Mouse (Mus musculus): ENCODE data around the gene Plekho1. TPM values are rescaled to one million over a fixed set of nuclear protein-coding genes. Genes with fewer than 3 reads are reported as not detected.
"Not testable (repeated sequence)": the region's sequence is repeated elsewhere in the genome, so short reads cannot be mapped to it uniquely, and the experiment has no call there.

The Plekho1 gene
- polyA plus RNA-seq, 1 experiment from 2014 or later: 91.8 TPM

DNA sequence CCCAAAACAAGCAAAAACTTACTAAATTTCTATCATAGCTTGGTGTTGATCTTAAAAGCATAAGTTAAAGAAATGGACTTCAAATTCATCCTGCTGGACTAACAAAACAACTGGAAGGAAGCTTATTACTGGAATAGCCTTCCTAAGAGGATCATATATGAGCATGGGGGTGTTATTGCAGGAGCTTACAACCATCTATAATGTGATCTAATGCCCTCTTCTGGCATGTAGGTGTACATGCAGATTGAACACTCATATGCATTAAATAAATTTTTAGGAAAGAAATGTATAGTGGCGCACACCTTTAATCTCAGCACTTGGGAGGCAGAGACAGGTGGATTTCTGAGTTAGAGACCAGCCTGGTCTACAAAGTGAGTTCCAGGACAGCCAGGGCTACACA is 36.0 kb downstream of the Plekho1 start:
- H3K4me2 ChIP-seq: no peak overlapping the region
- H3K9me3 ChIP-seq: no peaks in the 10 kb centered on the region
- no peak overlapping the region for H3K4me3 ChIP-seq (replicated peaks)
- H3K27ac ChIP-seq: no peak overlapping the region
- no peak overlapping the region for H3K9ac ChIP-seq (replicated peaks)
- H3K27me3 ChIP-seq: no peaks in the 10 kb centered on the region
- no peaks in the 10 kb centered on the region for H3K36me3 ChIP-seq
- WGBS: 94% methylated on average over 1 of the region's 1 CpGs
- ATAC-seq (ENCODE audit: insufficient number of reproducible peaks, insufficient read depth, low FRiP score, low TSS enrichment, low read depth): no peak
- H3K4me1 ChIP-seq (replicated peaks): no peaks in the 10 kb centered on the region

DNA sequence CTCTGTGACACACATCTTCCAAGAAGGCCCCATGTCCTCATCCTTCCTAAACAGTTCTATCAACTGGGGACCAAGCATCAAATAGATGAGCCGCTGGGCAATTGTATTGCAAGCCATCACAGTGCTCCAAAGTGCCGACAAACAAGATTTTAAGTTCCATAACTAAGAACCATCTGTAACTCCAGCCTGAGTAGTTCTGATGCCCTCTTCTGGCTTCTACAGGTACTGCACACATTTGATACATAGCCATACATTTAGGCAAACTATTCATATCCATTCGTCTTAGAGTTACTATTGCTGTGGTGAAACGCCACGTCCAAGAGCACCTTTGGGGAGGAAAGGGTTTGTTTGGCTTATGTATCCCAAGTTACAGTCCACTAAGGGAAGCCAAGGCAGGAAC is 36.7 kb downstream of the Plekho1 start:
- H3K4me2 ChIP-seq: no peak overlapping the region
- H3K4me3 ChIP-seq (replicated peaks): no peak overlapping the region
- no peaks in the 10 kb centered on the region for H3K4me1 ChIP-seq (replicated peaks)
- no peak for ATAC-seq (ENCODE audit: insufficient number of reproducible peaks, insufficient read depth, low FRiP score, low TSS enrichment, low read depth)
- H3K9me3 ChIP-seq: no peaks in the 10 kb centered on the region
- H3K9ac ChIP-seq (replicated peaks): no peak overlapping the region
- H3K27ac ChIP-seq: no peak overlapping the region
- H3K27me3 ChIP-seq: no peaks in the 10 kb centered on the region
- no peaks in the 10 kb centered on the region for H3K36me3 ChIP-seq
- WGBS: 80% methylated on average over 5 of the region's 5 CpGs

DNA sequence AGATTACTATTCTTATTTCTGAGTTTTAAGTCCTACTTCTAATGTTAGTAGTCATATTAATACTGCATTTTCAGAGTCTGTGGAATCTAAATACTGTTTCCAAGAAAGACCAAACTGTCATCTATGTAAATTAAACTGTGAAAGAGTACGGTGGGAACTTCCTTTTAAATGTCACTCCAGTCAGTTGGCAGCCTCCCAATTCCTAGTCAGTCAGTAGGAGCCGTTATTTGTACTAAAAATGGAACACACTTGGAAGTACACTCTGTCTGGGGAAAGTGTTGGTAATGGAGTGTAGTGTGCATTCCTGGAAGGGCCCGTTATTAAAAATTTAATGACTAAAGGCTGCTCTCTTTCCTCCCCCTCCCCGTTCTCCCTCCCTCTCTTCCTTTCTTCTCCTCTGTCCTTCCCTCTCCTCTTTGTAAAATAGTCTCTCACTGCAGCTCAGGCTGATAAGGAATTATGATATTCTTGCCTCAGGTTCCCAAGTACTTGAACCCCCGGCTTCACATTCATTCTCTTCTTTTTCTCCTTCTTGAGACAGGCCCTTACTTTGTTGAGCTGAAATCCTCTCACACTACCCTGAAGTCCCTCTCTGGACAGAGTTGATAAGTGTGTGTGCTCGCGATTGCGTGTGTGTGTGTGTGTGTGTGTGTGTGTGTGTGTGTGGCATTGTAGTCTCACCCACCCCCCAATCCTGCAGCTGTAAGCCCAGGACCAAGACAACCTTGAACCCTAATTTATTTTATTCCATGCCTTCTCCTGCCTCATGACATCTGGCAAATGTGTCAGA is 38.2 kb downstream of the Plekho1 start:
- no peak overlapping the region for H3K4me2 ChIP-seq
- no peaks in the 10 kb centered on the region for H3K27me3 ChIP-seq
- no peaks in the 10 kb centered on the region for H3K4me1 ChIP-seq (replicated peaks)
- no peak overlapping the region for H3K4me3 ChIP-seq (replicated peaks)
- H3K36me3 ChIP-seq: no peaks in the 10 kb centered on the region
- ATAC-seq (ENCODE audit: insufficient number of reproducible peaks, insufficient read depth, low FRiP score, low TSS enrichment, low read depth): no peak
- 68% methylated on average over 8 of the region's 8 CpGs for WGBS
- H3K9me3 ChIP-seq: no peaks in the 10 kb centered on the region
- H3K9ac ChIP-seq (replicated peaks): no peak overlapping the region
- H3K27ac ChIP-seq: 0 out of 2 replicates have a peak overlapping the region, but pooled peaks have one; percentile 17

DNA sequence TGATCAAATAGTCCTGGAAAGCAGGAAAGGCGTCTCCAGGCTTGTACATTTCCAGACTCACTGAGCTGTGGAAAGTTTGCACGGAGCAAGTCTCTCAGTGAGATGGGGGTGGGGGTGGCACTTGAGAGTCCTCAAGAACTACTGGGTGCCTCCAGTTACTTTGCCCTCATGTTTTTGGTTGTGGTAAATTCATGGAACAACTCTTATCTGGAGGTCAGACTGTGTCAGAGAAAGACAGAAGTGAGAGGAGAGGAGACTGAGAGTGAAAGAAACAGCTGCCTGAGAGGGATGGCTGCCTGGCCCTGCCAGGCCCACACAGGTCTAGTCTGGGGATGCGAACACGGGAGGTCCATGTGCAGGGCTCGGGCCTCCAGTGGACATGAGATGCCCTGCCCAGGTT is 40.5 kb downstream of the Plekho1 start:
- no peak for ATAC-seq (ENCODE audit: insufficient number of reproducible peaks, insufficient read depth, low FRiP score, low TSS enrichment, low read depth)

DNA sequence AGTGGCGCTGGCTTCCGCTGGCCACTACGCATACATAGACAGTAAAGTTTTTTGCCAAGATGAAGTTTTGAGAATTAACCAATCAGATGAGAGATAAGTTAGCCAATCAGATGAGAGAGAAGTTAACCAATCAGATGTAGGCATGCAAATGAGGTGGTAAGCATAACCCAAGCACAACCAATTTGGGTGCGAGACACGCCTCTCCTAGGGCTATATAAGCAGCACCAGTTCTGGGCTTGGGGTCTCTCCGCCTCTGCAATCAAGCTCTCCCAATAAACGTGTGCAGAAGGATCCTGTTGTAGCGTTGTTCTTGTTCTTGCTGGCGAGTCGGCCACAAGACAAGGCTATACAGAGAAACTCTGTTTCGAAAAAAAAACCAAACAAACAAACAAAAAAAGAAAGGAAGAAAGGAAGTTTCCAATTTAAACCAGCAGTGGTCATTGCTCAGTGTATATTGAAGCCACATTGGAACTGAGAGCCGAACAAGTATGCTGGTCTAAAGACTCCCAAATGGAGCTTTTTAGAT is 41.1 kb downstream of the Plekho1 start:
- 87% methylated on average over 12 of the region's 12 CpGs for WGBS
- ATAC-seq (ENCODE audit: insufficient number of reproducible peaks, insufficient read depth, low FRiP score, low TSS enrichment, low read depth); H3K4me3 ChIP-seq (replicated peaks): not testable (repeated sequence)

More for the DNA sequence above, 40.5 kb downstream of the Plekho1 start:
- Histone ChIP-seq H3K27ac (no peak overlapping the region), H3K27me3 (no peaks in the 10 kb centered on the region), H3K9ac (replicated peaks) (no peak overlapping the region), H3K9me3 (no peaks in the 10 kb centered on the region), H3K36me3 (no peaks in the 10 kb centered on the region), H3K4me2 (no peak overlapping the region), H3K4me1 (replicated peaks) (0 out of 2 replicates have a peak, but pooled peaks cover 4% of the 10 kb centered on the region), H3K4me3 (replicated peaks) (no peak overlapping the region)
- WGBS: 94% methylated on average over 5 of the region's 5 CpGs

DNA sequence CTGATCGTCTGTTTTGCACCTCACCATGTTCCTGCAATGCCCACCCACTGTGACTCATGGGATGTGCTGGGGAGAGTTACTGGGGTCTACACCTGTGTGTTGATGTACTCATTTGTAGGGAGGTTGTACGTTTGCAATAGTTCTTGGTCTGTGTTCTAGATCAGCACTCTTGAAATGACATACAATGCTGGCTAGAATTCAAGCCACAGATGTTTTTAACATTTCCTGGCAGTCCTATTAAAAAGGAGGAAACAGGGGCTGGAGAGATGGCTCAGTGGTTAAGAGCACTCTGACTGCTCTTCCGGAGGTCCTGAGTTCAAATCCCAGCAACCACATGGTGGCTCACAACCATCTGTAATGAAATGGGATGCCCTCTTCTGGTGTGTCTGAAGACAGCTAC is 42.3 kb downstream of the Plekho1 start:
- Histone ChIP-seq H3K27me3 (no peaks in the 10 kb centered on the region), H3K36me3 (peaks cover 6% of the 10 kb centered on the region; the same call in 1 of the 2 replicates), H3K9ac (replicated peaks) (no peak overlapping the region), H3K27ac (no peak overlapping the region), H3K4me3 (replicated peaks) (no peak overlapping the region), H3K4me1 (replicated peaks) (0 out of 2 replicates have a peak, but pooled peaks cover 4% of the 10 kb centered on the region), H3K4me2 (no peak overlapping the region), H3K9me3 (no peaks in the 10 kb centered on the region)
- ATAC-seq (ENCODE audit: insufficient number of reproducible peaks, insufficient read depth, low FRiP score, low TSS enrichment, low read depth): no peak
- 81% methylated on average over 3 of the region's 3 CpGs for WGBS

More for the DNA sequence above, 41.1 kb downstream of the Plekho1 start:
- not testable (repeated sequence) for H3K36me3 ChIP-seq; H3K4me2 ChIP-seq; H3K4me1 ChIP-seq (replicated peaks); H3K27ac ChIP-seq; H3K9ac ChIP-seq (replicated peaks); H3K27me3 ChIP-seq; H3K9me3 ChIP-seq

DNA sequence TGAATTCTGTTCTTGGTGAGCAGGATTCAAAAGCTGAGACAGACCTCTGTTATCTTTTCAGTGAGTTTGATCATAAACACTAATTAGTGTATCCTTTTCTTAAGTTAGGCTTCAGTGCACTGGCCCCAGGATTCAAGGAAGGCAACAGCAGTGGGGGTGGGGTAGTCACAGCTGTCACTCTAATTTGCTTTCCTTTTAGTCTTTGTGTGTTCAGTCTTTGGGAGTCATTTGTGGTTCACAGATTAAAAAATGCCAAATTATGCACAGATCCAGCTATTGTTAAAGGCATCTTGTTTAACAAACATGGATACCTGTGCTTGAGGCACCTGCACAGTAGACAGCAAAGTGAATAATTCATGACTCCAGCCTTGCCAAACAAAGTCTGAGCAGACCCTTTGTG is 42.8 kb downstream of the Plekho1 start:
- H3K9me3 ChIP-seq: no peaks in the 10 kb centered on the region
- no peak overlapping the region for H3K9ac ChIP-seq (replicated peaks)
- ATAC-seq (ENCODE audit: insufficient number of reproducible peaks, insufficient read depth, low FRiP score, low TSS enrichment, low read depth): no peak

DNA sequence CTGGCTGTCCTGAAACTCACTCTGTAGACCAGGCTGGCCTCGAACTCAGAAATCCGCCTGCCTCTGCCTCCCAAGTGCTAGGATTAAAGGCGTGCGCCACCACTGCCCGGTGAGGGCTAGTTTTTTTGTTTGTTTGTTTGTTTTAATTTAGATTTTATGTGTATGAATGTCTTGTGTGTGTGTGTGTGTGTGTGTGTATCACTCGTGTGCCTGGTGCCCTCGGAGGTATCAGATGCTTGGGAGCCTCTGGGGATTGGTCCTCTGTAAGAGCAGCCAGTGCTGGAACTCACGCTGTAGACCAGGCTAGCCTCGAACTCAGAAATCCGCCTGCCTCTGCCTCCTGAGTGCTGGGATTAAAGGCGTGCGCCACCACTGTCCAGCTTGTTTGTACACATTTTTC is 44.2 kb downstream of the Plekho1 start:
- Histone ChIP-seq H3K4me3 (replicated peaks) (peak overlapping the region; percentile 54), H3K27ac (peak overlapping the region; percentile 90), H3K36me3 (peaks cover 20% of the 10 kb centered on the region), H3K4me2 (peak overlapping the region; percentile 64), H3K9ac (replicated peaks) (peak overlapping the region; percentile 57)
- not testable (repeated sequence) for ATAC-seq (ENCODE audit: insufficient number of reproducible peaks, insufficient read depth, low FRiP score, low TSS enrichment, low read depth); H3K27me3 ChIP-seq; H3K9me3 ChIP-seq; H3K4me1 ChIP-seq (replicated peaks)
- WGBS: 64% methylated on average over 12 of the region's 12 CpGs

More for the DNA sequence above, 42.8 kb downstream of the Plekho1 start:
- no peak overlapping the region for H3K27ac ChIP-seq
- H3K4me3 ChIP-seq (replicated peaks): no peak overlapping the region
- 0 out of 2 replicates have a peak, but pooled peaks cover 4% of the 10 kb centered on the region for H3K4me1 ChIP-seq (replicated peaks)
- peaks cover 10% of the 10 kb centered on the region; the same call in 1 of the 2 replicates for H3K36me3 ChIP-seq
- H3K27me3 ChIP-seq: no peaks in the 10 kb centered on the region
- no peak overlapping the region for H3K4me2 ChIP-seq

DNA sequence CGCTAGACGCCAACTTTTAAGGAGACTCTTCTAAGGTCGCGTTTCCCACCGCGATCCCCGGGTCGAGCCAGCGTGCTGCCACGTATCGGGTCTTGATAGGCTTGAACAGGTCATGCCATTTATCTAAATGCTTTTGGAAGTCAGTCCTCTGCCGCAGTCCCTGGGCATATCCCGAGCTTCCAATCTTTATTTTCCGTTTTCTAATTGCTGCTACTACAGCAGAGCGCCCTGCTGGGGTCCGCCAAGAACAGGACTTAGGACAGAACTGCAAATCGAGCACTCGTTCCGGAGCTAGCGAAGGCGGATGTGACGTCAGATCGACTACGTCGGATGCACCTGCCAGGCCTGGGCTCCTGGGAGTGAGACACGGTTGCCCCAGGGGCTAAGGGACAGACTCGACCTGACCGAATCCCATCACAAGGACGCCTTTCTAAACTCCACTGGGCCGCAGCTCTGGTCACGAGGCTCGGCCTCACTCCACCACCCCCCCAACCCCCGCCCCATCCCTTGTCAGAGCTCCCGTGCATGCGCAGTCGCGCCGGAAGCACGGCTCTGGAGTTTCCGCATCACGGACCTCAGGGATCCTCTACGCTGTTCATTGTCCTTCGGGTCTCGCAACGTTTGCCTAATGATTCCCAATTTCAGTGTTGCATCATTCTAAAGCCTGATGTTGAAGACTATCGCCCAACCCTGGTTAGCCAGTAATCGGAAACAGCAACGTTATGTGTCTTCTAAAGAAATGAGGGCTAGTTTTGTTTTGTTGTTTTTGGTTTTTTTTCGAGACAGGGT is 44.8 kb downstream of the Plekho1 start:
- WGBS: 2% methylated on average over 49 of the region's 49 CpGs
- no peaks in the 10 kb centered on the region for H3K9me3 ChIP-seq

DNA sequence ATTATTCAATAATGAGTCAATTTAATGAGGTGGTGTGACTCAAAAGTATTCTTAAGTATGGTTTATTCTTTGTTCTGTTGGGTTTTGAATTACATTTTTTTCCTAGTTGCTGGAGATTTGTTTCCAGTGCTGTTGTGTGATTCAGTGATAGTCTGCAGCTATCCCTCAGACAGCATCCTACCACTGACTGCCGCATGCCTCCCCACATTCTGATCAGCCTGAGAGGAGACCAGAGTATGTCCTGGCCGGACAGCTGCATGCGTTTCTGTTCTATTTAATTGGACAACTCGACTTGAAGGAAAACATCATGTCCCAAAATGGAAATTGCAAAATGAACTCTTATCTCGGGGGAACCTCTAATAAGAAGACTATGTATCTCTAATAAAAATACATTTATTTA is 47.5 kb downstream of the Plekho1 start:
- no peak for ATAC-seq (ENCODE audit: insufficient number of reproducible peaks, insufficient read depth, low FRiP score, low TSS enrichment, low read depth)
- 87% methylated on average over 5 of the region's 5 CpGs for WGBS
- Histone ChIP-seq H3K9me3 (no peaks in the 10 kb centered on the region), H3K27me3 (no peaks in the 10 kb centered on the region), H3K27ac (no peak overlapping the region), H3K9ac (replicated peaks) (no peak overlapping the region), H3K36me3 (peaks cover 50% of the 10 kb centered on the region), H3K4me1 (replicated peaks) (0 out of 2 replicates have a peak, but pooled peaks cover 4% of the 10 kb centered on the region), H3K4me3 (replicated peaks) (no peak overlapping the region), H3K4me2 (no peak overlapping the region)

More for the DNA sequence above, 44.8 kb downstream of the Plekho1 start:
- ATAC-seq (ENCODE audit: insufficient number of reproducible peaks, insufficient read depth, low FRiP score, low TSS enrichment, low read depth): peak; percentile 89
- Histone ChIP-seq H3K27ac (peak overlapping the region; percentile 90), H3K4me1 (replicated peaks) (0 out of 2 replicates have a peak, but pooled peaks cover 4% of the 10 kb centered on the region), H3K36me3 (peaks cover 26% of the 10 kb centered on the region), H3K27me3 (no peaks in the 10 kb centered on the region), H3K9ac (replicated peaks) (peak overlapping the region; percentile 57), H3K4me3 (replicated peaks) (peak overlapping the region; percentile 54), H3K4me2 (peak overlapping the region; percentile 64)

DNA sequence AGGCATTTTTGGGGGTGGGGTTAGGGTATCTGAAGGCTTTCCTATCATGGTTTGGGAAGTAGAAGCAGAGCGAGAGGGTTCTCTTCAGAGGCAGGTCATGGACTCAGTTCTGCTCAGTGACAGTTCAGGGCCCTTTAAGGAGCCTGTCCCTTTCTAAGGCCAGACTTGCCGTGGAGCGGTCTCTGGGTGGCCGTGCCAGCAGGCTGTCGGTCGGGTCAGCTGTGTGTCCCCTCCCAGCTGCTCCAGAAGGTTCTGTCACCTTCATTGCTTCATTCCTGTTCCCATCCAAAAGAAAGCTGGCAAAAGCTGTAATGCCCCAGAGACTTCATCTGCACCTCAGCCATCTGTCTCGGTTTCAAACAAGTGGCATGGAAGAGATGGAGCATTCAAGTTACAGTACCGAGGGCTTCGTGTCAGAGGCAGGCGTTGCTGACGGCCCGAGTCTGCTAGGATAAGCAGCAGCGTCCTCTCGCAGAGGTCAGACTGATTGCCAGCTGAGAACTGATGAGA is 50.0 kb downstream of the Plekho1 start:
- Histone ChIP-seq H3K27ac (no peak overlapping the region), H3K36me3 (peaks cover 75% of the 10 kb centered on the region), H3K9me3 (no peaks in the 10 kb centered on the region), H3K4me2 (no peak overlapping the region), H3K9ac (replicated peaks) (no peak overlapping the region), H3K4me3 (replicated peaks) (no peak overlapping the region), H3K4me1 (replicated peaks) (no peaks in the 10 kb centered on the region), H3K27me3 (no peaks in the 10 kb centered on the region)
- ATAC-seq (ENCODE audit: insufficient number of reproducible peaks, insufficient read depth, low FRiP score, low TSS enrichment, low read depth): no peak
- 89% methylated on average over 14 of the region's 14 CpGs for WGBS

All from limb, embryonic 12.5 days (tissue).